Mouse (Mus musculus): ENCODE results near the gene Pnpla7. TPM values are rescaled to one million over a fixed set of nuclear protein-coding genes. Genes with fewer than 3 reads are reported as not detected.

Gene Pnpla7
- total and polyA plus RNA-seq, 3 experiments, result 8.8 to 11.3 TPM; not detected in 1

DNA sequence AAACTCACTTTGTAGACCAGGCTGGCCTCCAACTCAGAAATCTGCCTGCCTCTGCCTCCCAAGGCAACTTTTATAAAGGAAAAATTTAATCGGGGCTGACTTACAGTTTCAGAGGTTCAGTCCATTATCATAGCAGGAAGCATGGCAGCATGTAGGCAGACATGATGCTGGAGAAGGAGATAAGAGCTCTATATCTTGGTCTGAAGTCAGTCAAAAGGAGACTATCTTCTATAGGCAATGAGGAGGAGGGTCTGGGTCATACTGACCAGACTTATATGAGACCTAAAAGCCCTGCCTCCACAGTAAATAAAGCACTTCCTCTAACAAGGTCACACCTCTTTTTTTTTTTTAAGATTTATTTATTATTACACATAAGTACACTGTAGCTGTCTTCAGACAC is 88.5 kb downstream of the Pnpla7 start:
- H3K4me3 ChIP-seq (ENCODE audit: control insufficient read depth in 1 of 2, insufficient read depth in 1 of 2, low read depth in 2 of 2, low read length in 2 of 2), result no peak overlapping the region
- no peaks in the 10 kb centered on the region for H3K9me3 ChIP-seq (replicated peaks; ENCODE audit: insufficient read depth, low read length)
- peaks cover 0 to under 1% of the 10 kb centered on the region in 2 experiments; a peak in 1 of 4 replicates for H3K36me3 ChIP-seq (ENCODE audit: control insufficient read depth in 1 of 2, insufficient read depth in 2 of 2, low read length in 2 of 2)
- H3K79me2 ChIP-seq (ENCODE audit: control insufficient read depth, insufficient read depth, low read length, poor library complexity), result no peaks in the 10 kb centered on the region
- no peak overlapping the region for H3K27ac ChIP-seq (ENCODE audit: control insufficient read depth, low read depth, low read length)
- DNase-seq (ENCODE audit: low read depth, low spot score), result peak; percentile 24
- H3K9ac ChIP-seq (ENCODE audit: control insufficient read depth, low read depth, low read length, poor library complexity, severe bottlenecking), result no peak overlapping the region
- TF ChIP-seq KAT2A (conservative IDR thresholded peaks at IDR 0.05; ENCODE audit: low read depth, low read length) (no peak), GATA1 (IDR thresholded peaks at IDR 0.05; ENCODE audit: low read depth, low read length) (peak; percentile 56; the same call in 1 of the 2 replicates), MEF2A (IDR thresholded peaks at IDR 0.05; ENCODE audit: extremely low read depth, insufficient replicate concordance, low read depth, low read length, poor library complexity, severe bottlenecking) (no peak), EP300 (IDR thresholded peaks at IDR 0.05; ENCODE audit: low read depth in 1 of 2, low read length in 2 of 2) (peak; percentile 41 to 51), TCF12 (IDR thresholded peaks at IDR 0.05; ENCODE audit: low read depth, low read length) (peak; percentile 64; the same call in 1 of the 2 replicates), HCFC1 (IDR thresholded peaks at IDR 0.05; ENCODE audit: low read depth, low read length) (no peak), TAL1 (IDR thresholded peaks at IDR 0.05; ENCODE audit: low read length) (no peak), ZNF384 (IDR thresholded peaks at IDR 0.05; ENCODE audit: low read depth, low read length) (peak; percentile 36; the same call in 1 of the 2 replicates)
- H3K27me3 ChIP-seq (ENCODE audit: control insufficient read depth in 1 of 2, insufficient read depth in 2 of 2, low read length in 2 of 2), result no peaks in the 10 kb centered on the region
- peaks cover 0 to 7% of the 10 kb centered on the region in 2 experiments; a peak in 2 of 4 replicates for H3K4me1 ChIP-seq (ENCODE audit: control insufficient read depth in 1 of 2, insufficient read depth in 2 of 2, low read length in 2 of 2)

DNA sequence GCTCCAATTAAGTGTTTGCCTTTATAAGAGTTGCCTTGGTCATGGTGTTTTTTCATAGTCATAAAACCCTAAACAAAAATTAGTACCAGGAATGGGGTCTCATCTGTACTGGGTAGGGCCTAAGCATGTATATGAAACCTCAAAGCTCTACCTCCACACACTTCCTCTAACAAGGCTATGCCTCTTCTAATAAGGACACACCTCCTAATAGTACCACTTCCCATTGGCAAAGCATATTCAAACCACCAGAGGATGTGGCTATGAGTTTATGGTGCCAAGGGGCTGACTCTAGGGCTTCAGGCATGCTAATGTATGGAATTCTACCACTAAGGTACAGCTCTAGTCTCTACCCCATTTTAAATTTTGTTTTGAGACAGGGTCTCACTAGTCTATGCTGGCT is 89.7 kb downstream of the Pnpla7 start:
- Histone ChIP-seq H3K27me3 (ENCODE audit: control insufficient read depth in 1 of 2, insufficient read depth in 2 of 2, low read length in 2 of 2) (no peaks in the 10 kb centered on the region), H3K9ac (ENCODE audit: control insufficient read depth, low read depth, low read length, poor library complexity, severe bottlenecking) (no peak overlapping the region), H3K4me3 (ENCODE audit: control insufficient read depth in 1 of 2, insufficient read depth in 1 of 2, low read depth in 2 of 2, low read length in 2 of 2) (no peak overlapping the region), H3K79me2 (ENCODE audit: control insufficient read depth, insufficient read depth, low read length, poor library complexity) (no peaks in the 10 kb centered on the region), H3K36me3 (ENCODE audit: control insufficient read depth in 1 of 2, insufficient read depth in 2 of 2, low read length in 2 of 2) (peaks cover 0 to 3% of the 10 kb centered on the region in 2 experiments; a peak in 1 of 4 replicates), H3K4me1 (ENCODE audit: control insufficient read depth in 1 of 2, insufficient read depth in 2 of 2, low read length in 2 of 2) (peaks cover 3 to 10% of the 10 kb centered on the region in 2 experiments; a peak in 2 of 4 replicates), H3K27ac (ENCODE audit: control insufficient read depth, low read depth, low read length) (no peak overlapping the region), H3K9me3 (replicated peaks; ENCODE audit: insufficient read depth, low read length) (no peaks in the 10 kb centered on the region)
- no peak for TF ChIP-seq CHD2 (IDR thresholded peaks at IDR 0.05; ENCODE audit: low read length)
- TF ChIP-seq MYB (IDR thresholded peaks at IDR 0.05; ENCODE audit: low read depth, low read length), result no peak
- no peak for TF ChIP-seq TAL1 (IDR thresholded peaks at IDR 0.05; ENCODE audit: low read length)
- TF ChIP-seq ETS1 (IDR thresholded peaks at IDR 0.05; ENCODE audit: low read depth, low read length), result no peak
- TF ChIP-seq MXI1 (IDR thresholded peaks at IDR 0.05; ENCODE audit: low read depth, low read length), result no peak
- TF ChIP-seq ELF1 (IDR thresholded peaks at IDR 0.05; ENCODE audit: low read depth, low read length), result no peak
- TF ChIP-seq ZMIZ1 (IDR thresholded peaks at IDR 0.05; ENCODE audit: low read depth, low read length), result no peak
- no peak for TF ChIP-seq ZNF384 (IDR thresholded peaks at IDR 0.05; ENCODE audit: low read depth, low read length)
- no peak for TF ChIP-seq MEF2A (IDR thresholded peaks at IDR 0.05; ENCODE audit: extremely low read depth, insufficient replicate concordance, low read depth, low read length, poor library complexity, severe bottlenecking)
- DNase-seq (ENCODE audit: low read depth, low spot score), result peak; percentile 26

Data from MEL (cell line).